Mouse (Mus musculus): ENCODE measurements around the gene Casc1. TPM values are rescaled to one million over a fixed set of nuclear protein-coding genes. Genes with fewer than 3 reads are reported as not detected.
A peak's percentile ranks its signal among the peaks of the same experiment; 100 is the strongest.

The Casc1 gene
- polyA plus RNA-seq, 1 experiment from 2014 or later: 1.6 TPM

- ATAC-seq: peak; percentile 87
- 64% methylated on average over 27 of the region's 27 CpGs for WGBS
These were observed 23.4 kb downstream of the Casc1 start for GRCm38 (mm10) chr6:145187093-145188088.

GRCm38 (mm10) chr6:145186096-145186495 is 24.7 kb downstream of the Casc1 start:
- H3K4me3 ChIP-seq (ENCODE audit: low read length): no peak overlapping the region
- ATAC-seq: no peak
- no peak overlapping the region for H3K27ac ChIP-seq (ENCODE audit: low read depth, low read length)
- H3K9ac ChIP-seq (ENCODE audit: low read depth, low read length): no peak overlapping the region; the same call in 1 of the 2 replicates
- no peaks in the 10 kb centered on the region for H3K36me3 ChIP-seq (ENCODE audit: control insufficient read depth, insufficient read depth, low read length)
- WGBS: 96% methylated on average over 1 of the region's 1 CpGs
- no peaks in the 10 kb centered on the region for H3K9me3 ChIP-seq (ENCODE audit: control insufficient read depth, low read length)
- no peak overlapping the region for H3K4me2 ChIP-seq (ENCODE audit: low read length)
- H3K27me3 ChIP-seq (replicated peaks; ENCODE audit: control insufficient read depth, insufficient read depth, low read length): no peaks in the 10 kb centered on the region
- H3K4me1 ChIP-seq (ENCODE audit: control insufficient read depth, insufficient read depth, low read depth, low read length): no peaks in the 10 kb centered on the region

More at GRCm38 (mm10) chr6:145187093-145188088, 23.4 kb downstream of the Casc1 start:
- Histone ChIP-seq H3K27ac (ENCODE audit: low read depth, low read length) (peak overlapping the region; percentile 25; the same call in 1 of the 2 replicates), H3K4me3 (ENCODE audit: low read length) (peak overlapping the region; percentile 31), H3K9me3 (ENCODE audit: control insufficient read depth, low read length) (no peaks in the 10 kb centered on the region), H3K36me3 (ENCODE audit: control insufficient read depth, insufficient read depth, low read length) (no peaks in the 10 kb centered on the region), H3K4me1 (ENCODE audit: control insufficient read depth, insufficient read depth, low read depth, low read length) (no peaks in the 10 kb centered on the region), H3K4me2 (ENCODE audit: low read length) (peak overlapping the region; percentile 49), H3K27me3 (replicated peaks; ENCODE audit: control insufficient read depth, insufficient read depth, low read length) (no peaks in the 10 kb centered on the region), H3K9ac (ENCODE audit: low read depth, low read length) (peak overlapping the region; percentile 33; the same call in 1 of the 2 replicates)

- no peak overlapping the region for H3K27ac ChIP-seq (ENCODE audit: low read depth, low read length)
- H3K27me3 ChIP-seq (replicated peaks; ENCODE audit: control insufficient read depth, insufficient read depth, low read length): no peaks in the 10 kb centered on the region; the same call in 1 of the 2 replicates
- 83% methylated on average over 8 of the region's 8 CpGs for WGBS
- ATAC-seq: no peak
- H3K36me3 ChIP-seq (ENCODE audit: control insufficient read depth, insufficient read depth, low read length): no peaks in the 10 kb centered on the region
- H3K4me3 ChIP-seq (ENCODE audit: low read length): no peak overlapping the region
- no peak overlapping the region for H3K9ac ChIP-seq (ENCODE audit: low read depth, low read length)
- no peaks in the 10 kb centered on the region for H3K9me3 ChIP-seq (ENCODE audit: control insufficient read depth, low read length)
- no peak overlapping the region for H3K4me2 ChIP-seq (ENCODE audit: low read length)
- H3K4me1 ChIP-seq (ENCODE audit: control insufficient read depth, insufficient read depth, low read depth, low read length): no peaks in the 10 kb centered on the region
These were observed 28.8 kb downstream of the Casc1 start for GRCm38 (mm10) chr6:145182044-145182443.

GRCm38 (mm10) chr6:145179665-145180064 is 31.1 kb downstream of the Casc1 start:
- Histone ChIP-seq H3K9ac (ENCODE audit: low read depth, low read length) (no peak overlapping the region), H3K9me3 (ENCODE audit: control insufficient read depth, low read length) (no peaks in the 10 kb centered on the region), H3K27ac (ENCODE audit: low read depth, low read length) (no peak overlapping the region), H3K4me2 (ENCODE audit: low read length) (no peak overlapping the region), H3K4me1 (ENCODE audit: control insufficient read depth, insufficient read depth, low read depth, low read length) (no peaks in the 10 kb centered on the region), H3K27me3 (replicated peaks; ENCODE audit: control insufficient read depth, insufficient read depth, low read length) (no peaks in the 10 kb centered on the region; the same call in none of the 2 replicates), H3K36me3 (ENCODE audit: control insufficient read depth, insufficient read depth, low read length) (no peaks in the 10 kb centered on the region), H3K4me3 (ENCODE audit: low read length) (no peak overlapping the region)
- ATAC-seq: no peak
- 24% methylated on average over 6 of the region's 6 CpGs for WGBS

- Histone ChIP-seq H3K9ac (ENCODE audit: low read depth, low read length) (no peak overlapping the region), H3K27ac (ENCODE audit: low read depth, low read length) (no peak overlapping the region), H3K36me3 (ENCODE audit: control insufficient read depth, insufficient read depth, low read length) (no peaks in the 10 kb centered on the region), H3K4me2 (ENCODE audit: low read length) (no peak overlapping the region), H3K4me1 (ENCODE audit: control insufficient read depth, insufficient read depth, low read depth, low read length) (peaks cover 6% of the 10 kb centered on the region), H3K27me3 (replicated peaks; ENCODE audit: control insufficient read depth, insufficient read depth, low read length) (no peaks in the 10 kb centered on the region; the same call in none of the 2 replicates), H3K9me3 (ENCODE audit: control insufficient read depth, low read length) (no peaks in the 10 kb centered on the region), H3K4me3 (ENCODE audit: low read length) (no peak overlapping the region)
- ATAC-seq: no peak
- WGBS: 47% methylated on average over 10 of the region's 10 CpGs
These were observed 34.3 kb downstream of the Casc1 start for GRCm38 (mm10) chr6:145176474-145176873.

- no peak for ATAC-seq
- no peak overlapping the region for H3K9ac ChIP-seq (ENCODE audit: low read depth, low read length)
- H3K27ac ChIP-seq (ENCODE audit: low read depth, low read length): no peak overlapping the region
- 31% methylated on average over 9 of the region's 9 CpGs for WGBS
- no peaks in the 10 kb centered on the region; the same call in none of the 2 replicates for H3K27me3 ChIP-seq (replicated peaks; ENCODE audit: control insufficient read depth, insufficient read depth, low read length)
- H3K4me1 ChIP-seq (ENCODE audit: control insufficient read depth, insufficient read depth, low read depth, low read length): peaks cover 6% of the 10 kb centered on the region
- no peaks in the 10 kb centered on the region for H3K9me3 ChIP-seq (ENCODE audit: control insufficient read depth, low read length)
- H3K4me2 ChIP-seq (ENCODE audit: low read length): no peak overlapping the region
- no peak overlapping the region for H3K4me3 ChIP-seq (ENCODE audit: low read length)
- no peaks in the 10 kb centered on the region for H3K36me3 ChIP-seq (ENCODE audit: control insufficient read depth, insufficient read depth, low read length)
These were observed 35.2 kb downstream of the Casc1 start for GRCm38 (mm10) chr6:145175571-145175981.

GRCm38 (mm10) chr6:145173781-145174191 is 37.0 kb downstream of the Casc1 start:
- Histone ChIP-seq H3K9ac (ENCODE audit: low read depth, low read length) (no peak overlapping the region), H3K4me2 (ENCODE audit: low read length) (peak overlapping the region; percentile 25; the same call in 1 of the 2 replicates), H3K36me3 (ENCODE audit: control insufficient read depth, insufficient read depth, low read length) (no peaks in the 10 kb centered on the region), H3K27ac (ENCODE audit: low read depth, low read length) (no peak overlapping the region), H3K9me3 (ENCODE audit: control insufficient read depth, low read length) (no peaks in the 10 kb centered on the region), H3K4me1 (ENCODE audit: control insufficient read depth, insufficient read depth, low read depth, low read length) (peaks cover 6% of the 10 kb centered on the region), H3K27me3 (replicated peaks; ENCODE audit: control insufficient read depth, insufficient read depth, low read length) (no peaks in the 10 kb centered on the region; the same call in none of the 2 replicates), H3K4me3 (ENCODE audit: low read length) (no peak overlapping the region)
- WGBS: 2% methylated on average over 11 of the region's 11 CpGs
- peak; percentile 69 for ATAC-seq

GRCm38 (mm10) chr6:145171892-145172606 is 38.8 kb downstream of the Casc1 start:
- Histone ChIP-seq H3K4me3 (ENCODE audit: low read length) (no peak overlapping the region), H3K9me3 (ENCODE audit: control insufficient read depth, low read length) (no peaks in the 10 kb centered on the region), H3K27ac (ENCODE audit: low read depth, low read length) (no peak overlapping the region), H3K9ac (ENCODE audit: low read depth, low read length) (no peak overlapping the region), H3K4me2 (ENCODE audit: low read length) (no peak overlapping the region), H3K4me1 (ENCODE audit: control insufficient read depth, insufficient read depth, low read depth, low read length) (peaks cover 6% of the 10 kb centered on the region), H3K27me3 (replicated peaks; ENCODE audit: control insufficient read depth, insufficient read depth, low read length) (no peaks in the 10 kb centered on the region; the same call in 1 of the 2 replicates), H3K36me3 (ENCODE audit: control insufficient read depth, insufficient read depth, low read length) (no peaks in the 10 kb centered on the region)
- no peak for ATAC-seq
- WGBS: 74% methylated on average over 14 of the region's 14 CpGs

GRCm38 (mm10) chr6:145160581-145160980 is 50.2 kb downstream of the Casc1 start:
- Histone ChIP-seq H3K36me3 (ENCODE audit: control insufficient read depth, insufficient read depth, low read length) (no peaks in the 10 kb centered on the region), H3K27ac (ENCODE audit: low read depth, low read length) (no peak overlapping the region), H3K4me3 (ENCODE audit: low read length) (no peak overlapping the region), H3K4me1 (ENCODE audit: control insufficient read depth, insufficient read depth, low read depth, low read length) (no peaks in the 10 kb centered on the region), H3K27me3 (replicated peaks; ENCODE audit: control insufficient read depth, insufficient read depth, low read length) (no peaks in the 10 kb centered on the region), H3K9ac (ENCODE audit: low read depth, low read length) (no peak overlapping the region), H3K9me3 (ENCODE audit: control insufficient read depth, low read length) (no peaks in the 10 kb centered on the region; the same call in 1 of the 2 replicates), H3K4me2 (ENCODE audit: low read length) (no peak overlapping the region)
- ATAC-seq: no peak
- 75% methylated on average over 5 of the region's 5 CpGs for WGBS
